Mouse (Mus musculus) frontal cortex, adult (tissue): ENCODE measurements around the gene Rgs3.
A peak's percentile ranks its signal among the peaks of the same experiment; 100 is the strongest.

Source experiments
- ATAC-seq: cut with Nextera tagmentation; 2 replicates; pipeline ENCODE4 v1.9.2; 2017; ENCODE audit warnings: mild to moderate bottlenecking, moderate library complexity, mixed read lengths; ENCODE audit not compliant: low TSS enrichment

The Rgs3 gene

DNA sequence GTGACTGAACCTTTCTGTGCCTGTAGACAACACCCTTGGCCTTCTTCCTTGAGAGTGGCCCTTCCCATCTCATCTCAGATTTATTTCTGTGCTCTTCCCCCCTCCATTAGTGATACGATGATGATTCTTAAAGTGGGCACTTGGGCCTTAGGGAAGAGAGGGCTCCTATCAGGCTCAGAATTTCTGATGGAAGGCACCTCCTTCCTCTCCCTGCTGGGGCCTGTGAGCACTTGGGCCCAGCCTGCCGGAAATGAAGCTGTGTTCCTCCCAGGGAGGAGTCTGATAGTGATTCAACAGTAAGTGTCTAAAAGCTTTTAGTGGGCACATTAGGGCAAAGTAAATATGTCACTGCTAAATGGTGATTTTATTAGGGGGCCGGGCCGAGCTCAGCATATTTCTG lies 67.7 kb downstream of the Rgs3 start:
- no peak for ATAC-seq

GRCm38 (mm10) chr4:62628547-62628946 lies 68.9 kb downstream of the Rgs3 start:
- no peak for ATAC-seq

- ATAC-seq: no peak
Observed at GRCm38 (mm10) chr4:62629461-62629860, 69.8 kb downstream of the Rgs3 start.

GRCm38 (mm10) chr4:62629905-62630304 lies 70.3 kb downstream of the Rgs3 start:
- ATAC-seq: no peak

DNA sequence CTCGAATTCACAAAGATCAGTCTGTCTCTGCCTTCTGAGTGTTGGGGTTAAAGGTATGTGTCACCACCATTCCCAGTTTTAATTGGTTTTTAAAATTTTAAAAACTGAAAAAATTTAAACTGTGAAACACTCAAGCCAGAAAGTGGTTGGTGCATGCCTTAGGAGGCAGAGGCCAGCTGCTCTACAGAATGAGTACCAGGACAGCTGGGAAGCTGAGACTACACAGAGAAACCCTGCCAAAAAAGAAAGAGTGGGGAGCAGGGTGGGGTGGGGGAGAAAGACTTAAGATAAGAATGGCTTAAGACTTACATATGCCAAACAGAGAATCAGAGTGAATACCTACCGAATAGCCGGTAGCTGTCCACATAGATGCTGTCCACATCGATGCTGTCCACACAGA lies 73.6 kb downstream of the Rgs3 start:
- no peak for ATAC-seq

GRCm38 (mm10) chr4:62634054-62634591 lies 74.5 kb downstream of the Rgs3 start:
- ATAC-seq: no peak

DNA sequence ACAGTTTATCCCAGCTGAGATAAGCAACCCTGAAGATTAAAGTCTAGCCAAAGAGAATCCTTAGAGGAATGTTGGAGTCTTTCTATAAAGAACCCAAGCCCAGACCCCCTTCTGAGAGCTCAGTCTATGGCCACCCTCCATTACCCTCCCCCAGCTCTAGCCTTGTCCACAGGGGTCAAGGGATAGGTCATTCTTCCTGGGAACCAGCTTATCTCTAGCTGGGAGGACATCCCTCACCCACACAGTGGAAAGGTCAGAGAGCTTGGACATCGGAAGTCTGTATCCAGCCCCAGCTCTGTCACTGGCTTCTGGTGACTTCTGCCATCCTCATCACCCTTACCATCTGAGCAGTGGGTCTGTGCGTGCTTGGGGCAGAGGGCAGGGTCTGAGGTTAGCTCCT lies 75.2 kb downstream of the Rgs3 start:
- ATAC-seq: no peak

GRCm38 (mm10) chr4:62636047-62636446 lies 76.4 kb downstream of the Rgs3 start:
- ATAC-seq: no peak

- no peak for ATAC-seq
Observed at GRCm38 (mm10) chr4:62637856-62638604, 78.4 kb downstream of the Rgs3 start.

GRCm38 (mm10) chr4:62640496-62641229 lies 81.0 kb downstream of the Rgs3 start:
- ATAC-seq: no peak

GRCm38 (mm10) chr4:62641230-62641589 lies 81.6 kb downstream of the Rgs3 start:
- no peak for ATAC-seq

- no peak for ATAC-seq
Observed at GRCm38 (mm10) chr4:62641656-62642055, 82.0 kb downstream of the Rgs3 start.

- ATAC-seq: no peak
Observed at GRCm38 (mm10) chr4:62643401-62643800, 83.8 kb downstream of the Rgs3 start.

- peak; percentile 72 for ATAC-seq
Observed at GRCm38 (mm10) chr4:62644031-62644793, 84.6 kb downstream of the Rgs3 start.

DNA sequence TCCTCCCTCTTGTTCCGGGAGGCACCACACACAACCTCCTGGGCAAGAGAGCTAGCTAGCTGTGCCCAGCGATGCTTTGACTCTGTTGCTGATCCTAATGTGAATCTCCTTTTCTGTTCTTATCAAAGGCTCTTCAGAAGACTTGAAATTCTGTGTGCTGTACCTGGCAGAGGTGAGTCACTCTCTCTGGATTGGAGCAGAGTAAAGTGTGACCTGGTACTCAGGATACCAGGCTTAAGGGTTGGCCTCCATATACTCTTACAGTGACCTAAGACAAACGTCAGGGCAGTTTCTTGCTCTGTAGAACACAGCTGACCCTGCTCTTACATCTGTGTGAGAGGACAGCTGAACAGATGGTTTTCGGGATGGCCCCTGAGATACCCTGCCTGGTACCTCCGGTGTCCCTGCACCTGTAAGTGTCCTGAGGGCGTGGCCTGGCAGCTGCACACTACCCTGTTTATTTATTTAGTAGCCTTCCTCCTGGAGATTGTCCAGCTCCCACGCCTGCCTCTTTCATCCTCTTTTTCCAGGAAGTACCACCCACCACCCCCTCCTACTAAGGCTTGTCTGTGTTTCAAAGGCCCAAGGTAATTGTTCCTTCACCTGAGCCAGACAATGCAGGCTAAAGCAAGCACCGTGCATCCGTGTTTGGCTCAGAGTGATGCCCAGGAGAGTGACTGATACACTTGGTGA lies 87.1 kb downstream of the Rgs3 start:
- ATAC-seq: no peak

DNA sequence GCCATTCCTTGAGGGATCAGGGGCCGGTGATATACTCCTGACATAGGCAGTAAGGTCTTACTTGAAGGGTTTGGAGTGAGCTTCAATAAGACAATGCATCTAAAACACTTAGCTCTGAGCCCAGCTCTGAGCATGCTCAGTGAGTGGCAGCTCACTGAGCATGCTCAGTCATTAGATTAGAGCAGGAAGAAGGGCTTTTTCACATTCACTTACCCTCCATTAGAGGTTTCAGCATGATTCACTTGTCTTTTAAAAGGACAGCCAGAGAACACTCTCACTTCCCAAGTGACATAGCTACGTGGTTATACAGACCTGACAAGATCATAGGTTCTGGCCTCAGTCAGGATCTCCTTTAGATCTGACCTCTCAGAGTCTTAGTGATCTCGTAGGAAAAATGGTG lies 89.2 kb downstream of the Rgs3 start:
- no peak for ATAC-seq

GRCm38 (mm10) chr4:62649536-62650230 lies 90.0 kb downstream of the Rgs3 start:
- ATAC-seq: no peak

DNA sequence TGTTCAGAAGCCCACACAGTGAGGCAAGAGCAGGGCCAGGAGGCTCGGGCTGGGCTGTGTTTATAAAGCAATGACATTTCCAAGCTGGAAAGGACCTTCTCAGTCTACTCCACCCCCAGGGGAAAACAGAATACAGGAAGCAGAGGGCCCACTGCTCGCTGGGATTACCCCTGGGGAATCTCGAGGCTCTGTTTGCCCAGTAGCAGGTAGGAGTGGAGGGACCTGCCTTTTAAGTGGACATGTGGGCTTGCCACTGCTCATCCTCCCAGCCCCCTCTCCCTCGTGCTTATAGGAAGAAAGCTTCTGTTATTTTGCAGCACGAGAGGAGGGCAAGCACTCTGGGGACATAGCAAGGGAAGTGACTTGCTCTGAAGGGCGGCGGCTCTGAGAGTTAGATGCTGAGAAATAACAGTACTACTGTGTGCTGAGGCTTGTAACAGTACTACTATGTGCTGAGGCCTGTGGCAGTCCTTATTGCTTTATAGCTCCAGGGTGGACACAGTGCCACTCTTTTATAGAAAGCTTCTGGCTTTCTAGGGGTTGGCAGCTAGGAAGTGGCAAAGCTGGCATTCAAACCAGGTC lies 91.6 kb downstream of the Rgs3 start:
- no peak for ATAC-seq

GRCm38 (mm10) chr4:62652215-62652614 lies 92.6 kb downstream of the Rgs3 start:
- ATAC-seq: peak; percentile 41; the same call in 1 of the 2 replicates

- ATAC-seq: no peak
Observed at GRCm38 (mm10) chr4:62652921-62653757, 93.5 kb downstream of the Rgs3 start.
